Mouse (Mus musculus) stomach, embryonic 14.5 days (tissue): ENCODE measurements at regions not wholly inside any gene's neighbourhood (a gene's known extent, or its start where the extent isn't known, plus 50 kb on each side); places are given as distances from the start of the nearest gene placed in this dataset.

Experiments
- ATAC-seq: fragments of 200-750 bp; cut with Nextera tagmentation; 2 replicates; pipeline ENCODE4 v1.8.0; 2017; ENCODE audit warnings: low read depth, moderate TSS enrichment; ENCODE audit not compliant: insufficient number of reproducible peaks, insufficient read depth, low FRiP score
- H3K27ac ChIP-seq: fragments of 300-500 bp; sonication (generic); 2 replicates; pipeline ENCODE4 v1.5.1; 2014; ENCODE audit warnings: mild to moderate bottlenecking, low read length, moderate library complexity, mixed read lengths
- H3K27me3 ChIP-seq: fragments of 300-500 bp; sonication (generic); 2 replicates; pipeline ENCODE4 v1.6.1; 2014; ENCODE audit warnings: low read length, control low read depth, mixed read lengths; ENCODE audit not compliant: control insufficient read depth, insufficient read depth
- H3K36me3 ChIP-seq: fragments of 300-500 bp; sonication (generic); 2 replicates; pipeline ENCODE4 v1.6.1; 2014; ENCODE audit warnings: mild to moderate bottlenecking, control low read depth, low read length, moderate library complexity, mixed read lengths; ENCODE audit not compliant: control insufficient read depth, insufficient read depth
- H3K4me1 ChIP-seq: fragments of 300-500 bp; sonication (generic); 2 replicates; pipeline ENCODE4 v1.6.1; 2014; ENCODE audit warnings: low read length, control low read depth, mixed read lengths; ENCODE audit not compliant: control insufficient read depth, insufficient read depth
- H3K4me2 ChIP-seq: fragments of 300-500 bp; sonication (generic); replicated peaks from 2 replicates; pipeline ENCODE4 v1.6.1; 2014; ENCODE audit warnings: low read depth, low read length, control low read depth
- H3K4me3 ChIP-seq: fragments of 300-500 bp; sonication (generic); 2 replicates; pipeline ENCODE4 v1.5.1; 2014; ENCODE audit warnings: low read depth, low read length, control low read depth
- H3K9ac ChIP-seq: fragments of 300-500 bp; sonication (generic); replicated peaks from 2 replicates; pipeline ENCODE4 v1.6.1; 2014; ENCODE audit warnings: low read depth, mild to moderate bottlenecking, control low read depth, low read length, moderate library complexity, mixed read lengths
- H3K9me3 ChIP-seq: fragments of 300-500 bp; sonication (generic); 2 replicates; pipeline ENCODE4 v1.6.1; 2016; ENCODE audit warnings: low read depth, low read length, control low read depth; ENCODE audit not compliant: control insufficient read depth
- WGBS: fragments of 180-500 bp; shearing (Covaris S2); extraction: QIAGEN DNeasy Blood & Tissue Kit; methylation state at CpG from one replicate; pipeline ENCODE4 v1.1.7; 2014; 5-methylcytosine and 5-hydroxymethylcytosine counted together

DNA sequence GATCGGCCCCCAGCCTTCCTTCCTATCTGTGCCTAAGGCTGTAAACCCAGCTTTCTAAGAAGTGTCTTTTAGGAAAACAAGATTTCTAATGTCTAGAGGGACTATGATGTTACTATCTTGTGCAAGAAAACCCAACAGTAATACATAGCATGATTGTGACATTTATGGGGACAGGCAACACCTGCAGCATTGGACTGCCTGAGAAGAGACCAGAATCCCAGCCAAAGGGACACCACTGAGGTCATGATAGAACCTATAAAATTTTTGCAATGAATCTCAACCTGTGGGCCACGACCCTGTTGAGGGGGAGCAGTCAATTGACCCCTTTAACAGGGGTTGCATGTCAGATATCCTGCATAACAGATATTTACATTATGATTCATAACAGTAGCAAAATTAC lies 208.1 kb upstream of the Daam1 start:
- Histone ChIP-seq H3K27ac (no peak overlapping the region), H3K9me3 (no peaks in the 10 kb centered on the region), H3K4me3 (no peak overlapping the region), H3K4me2 (no peak overlapping the region), H3K9ac (no peak overlapping the region), H3K36me3 (no peaks in the 10 kb centered on the region), H3K27me3 (no peaks in the 10 kb centered on the region), H3K4me1 (peaks cover 29% of the 10 kb centered on the region)
- WGBS, result 82% methylated on average over 2 of the region's 2 CpGs
- ATAC-seq, result no peak

DNA sequence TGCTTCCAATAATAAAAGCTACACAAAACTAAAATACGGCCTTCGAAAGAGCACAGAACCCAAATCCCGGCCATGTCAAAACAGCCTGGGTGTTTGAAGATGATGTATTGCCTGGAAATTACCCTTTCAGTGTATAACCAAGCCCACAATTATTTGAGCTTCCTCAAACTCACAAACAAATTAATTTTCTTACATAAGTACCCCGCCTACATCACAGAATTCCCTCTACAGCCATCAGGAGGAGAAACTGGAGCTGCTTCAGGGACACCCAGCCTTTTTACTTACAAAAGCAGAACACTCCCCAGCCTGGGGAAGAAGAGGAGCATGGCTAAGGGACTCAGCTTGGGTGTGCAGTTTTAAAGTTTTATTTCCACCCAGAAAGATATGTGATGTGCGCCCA lies 207.6 kb upstream of the Daam1 start:
- H3K4me2 ChIP-seq, result no peak overlapping the region
- H3K4me1 ChIP-seq, result peaks cover 30% of the 10 kb centered on the region
- H3K36me3 ChIP-seq, result no peaks in the 10 kb centered on the region
- no peaks in the 10 kb centered on the region for H3K27me3 ChIP-seq
- H3K4me3 ChIP-seq, result no peak overlapping the region
- H3K27ac ChIP-seq, result peak overlapping the region; percentile 58; the same call in 1 of the 2 replicates
- no peak for ATAC-seq
- no peak overlapping the region for H3K9ac ChIP-seq
- WGBS, result 82% methylated on average over 5 of the region's 5 CpGs
- H3K9me3 ChIP-seq, result no peaks in the 10 kb centered on the region

DNA sequence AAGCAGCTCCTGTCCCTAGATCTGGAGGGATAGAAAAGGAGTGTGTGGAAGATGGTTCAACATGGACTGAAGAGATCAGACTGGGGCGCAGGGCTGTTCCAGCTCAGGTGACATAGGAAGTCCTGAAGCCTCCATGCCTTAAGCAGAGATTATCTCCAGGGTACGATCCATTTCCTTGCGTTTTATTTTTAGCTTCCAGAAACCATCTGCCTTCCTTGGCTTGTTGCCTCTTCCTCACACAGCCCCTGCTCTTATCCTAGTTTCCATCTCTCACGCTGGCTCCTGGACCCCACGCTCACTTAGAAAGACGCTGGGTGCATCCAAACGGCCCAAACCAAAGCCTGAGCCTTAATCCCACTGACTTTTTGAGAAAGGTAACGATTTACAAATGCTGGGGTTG lies 206.8 kb upstream of the Daam1 start:
- H3K4me1 ChIP-seq, result peaks cover 30% of the 10 kb centered on the region
- H3K36me3 ChIP-seq, result no peaks in the 10 kb centered on the region
- 39% methylated on average over 8 of the region's 8 CpGs for WGBS
- ATAC-seq, result no peak
- no peak overlapping the region for H3K4me2 ChIP-seq
- no peaks in the 10 kb centered on the region for H3K27me3 ChIP-seq
- H3K9ac ChIP-seq, result no peak overlapping the region
- no peaks in the 10 kb centered on the region for H3K9me3 ChIP-seq
- H3K27ac ChIP-seq, result peak overlapping the region; percentile 58; the same call in 1 of the 2 replicates
- no peak overlapping the region for H3K4me3 ChIP-seq

DNA sequence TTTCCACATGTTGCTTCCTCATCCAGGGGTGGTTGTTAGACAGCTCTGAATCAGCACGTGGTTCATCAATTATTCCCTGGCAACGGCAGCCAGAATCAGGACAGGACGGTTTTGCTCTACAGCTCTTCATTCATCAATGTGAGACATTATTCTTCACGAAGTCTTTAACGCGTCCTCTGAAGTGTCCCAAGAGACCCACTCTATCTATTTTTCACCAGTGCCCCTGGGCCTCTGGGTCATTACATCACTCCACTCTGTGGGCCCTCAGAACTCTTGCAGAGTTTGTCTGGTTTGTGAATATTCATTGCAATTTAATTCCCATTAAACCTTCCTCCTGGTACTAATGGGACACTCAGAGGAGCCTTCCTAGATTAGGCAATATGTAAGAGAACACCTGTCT lies 206.2 kb upstream of the Daam1 start:
- no peak overlapping the region for H3K4me2 ChIP-seq
- H3K36me3 ChIP-seq, result no peaks in the 10 kb centered on the region
- 36% methylated on average over 6 of the region's 6 CpGs for WGBS
- H3K27me3 ChIP-seq, result no peaks in the 10 kb centered on the region
- H3K9me3 ChIP-seq, result no peaks in the 10 kb centered on the region
- H3K4me1 ChIP-seq, result peaks cover 28% of the 10 kb centered on the region
- H3K27ac ChIP-seq, result no peak overlapping the region
- no peak overlapping the region for H3K9ac ChIP-seq
- no peak for ATAC-seq
- H3K4me3 ChIP-seq, result no peak overlapping the region

DNA sequence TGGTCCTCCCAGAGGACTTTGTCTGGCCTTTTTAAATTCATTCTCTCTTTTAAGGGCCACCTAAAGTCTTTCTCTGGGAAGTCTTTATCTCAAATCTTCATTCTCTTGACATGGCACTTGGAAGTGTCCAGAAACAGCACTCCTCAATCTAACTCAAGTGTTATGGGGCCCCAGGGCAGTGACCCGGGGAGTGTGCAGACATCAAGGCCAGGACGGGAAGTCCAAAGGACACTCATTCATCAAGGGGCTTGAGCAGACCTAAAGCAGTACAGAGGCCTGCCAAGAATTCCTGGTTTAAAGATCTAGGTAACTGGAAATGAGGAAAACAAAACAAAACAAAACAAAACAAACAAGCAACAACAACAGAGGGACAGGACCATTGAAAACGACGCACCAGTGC lies 205.8 kb upstream of the Daam1 start:
- Histone ChIP-seq H3K27me3 (no peaks in the 10 kb centered on the region), H3K4me3 (no peak overlapping the region), H3K4me1 (peaks cover 26% of the 10 kb centered on the region), H3K9me3 (no peaks in the 10 kb centered on the region), H3K27ac (no peak overlapping the region), H3K9ac (no peak overlapping the region), H3K36me3 (no peaks in the 10 kb centered on the region), H3K4me2 (no peak overlapping the region)
- ATAC-seq, result no peak
- WGBS, result 53% methylated on average over 4 of the region's 4 CpGs

DNA sequence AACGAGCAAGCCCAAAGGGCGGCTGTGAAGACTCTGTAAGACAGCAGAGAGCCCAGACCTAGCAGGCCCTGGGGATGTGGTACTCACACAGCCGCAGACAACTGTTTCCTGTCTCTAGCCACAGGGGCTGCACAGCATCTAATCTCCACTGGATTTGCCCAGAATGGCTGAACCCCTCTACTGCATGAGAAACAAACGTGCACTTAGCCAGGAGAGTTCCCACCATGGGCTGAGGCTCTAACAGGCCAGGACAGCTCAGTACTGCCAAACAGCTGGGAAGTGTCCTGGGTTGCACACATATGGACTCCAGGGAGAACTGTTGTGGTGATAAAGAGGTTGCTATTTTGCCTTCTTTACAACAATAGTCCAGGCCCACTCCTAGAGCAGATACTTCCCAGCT lies 204.1 kb upstream of the Daam1 start:
- no peak overlapping the region for H3K9ac ChIP-seq
- peak overlapping the region; percentile 91 for H3K27ac ChIP-seq
- ATAC-seq, result peak; percentile 89
- no peak overlapping the region for H3K4me3 ChIP-seq
- no peaks in the 10 kb centered on the region for H3K9me3 ChIP-seq
- no peaks in the 10 kb centered on the region for H3K36me3 ChIP-seq
- no peak overlapping the region for H3K4me2 ChIP-seq
- 35% methylated on average over 4 of the region's 4 CpGs for WGBS
- peaks cover 26% of the 10 kb centered on the region for H3K4me1 ChIP-seq
- H3K27me3 ChIP-seq, result no peaks in the 10 kb centered on the region

DNA sequence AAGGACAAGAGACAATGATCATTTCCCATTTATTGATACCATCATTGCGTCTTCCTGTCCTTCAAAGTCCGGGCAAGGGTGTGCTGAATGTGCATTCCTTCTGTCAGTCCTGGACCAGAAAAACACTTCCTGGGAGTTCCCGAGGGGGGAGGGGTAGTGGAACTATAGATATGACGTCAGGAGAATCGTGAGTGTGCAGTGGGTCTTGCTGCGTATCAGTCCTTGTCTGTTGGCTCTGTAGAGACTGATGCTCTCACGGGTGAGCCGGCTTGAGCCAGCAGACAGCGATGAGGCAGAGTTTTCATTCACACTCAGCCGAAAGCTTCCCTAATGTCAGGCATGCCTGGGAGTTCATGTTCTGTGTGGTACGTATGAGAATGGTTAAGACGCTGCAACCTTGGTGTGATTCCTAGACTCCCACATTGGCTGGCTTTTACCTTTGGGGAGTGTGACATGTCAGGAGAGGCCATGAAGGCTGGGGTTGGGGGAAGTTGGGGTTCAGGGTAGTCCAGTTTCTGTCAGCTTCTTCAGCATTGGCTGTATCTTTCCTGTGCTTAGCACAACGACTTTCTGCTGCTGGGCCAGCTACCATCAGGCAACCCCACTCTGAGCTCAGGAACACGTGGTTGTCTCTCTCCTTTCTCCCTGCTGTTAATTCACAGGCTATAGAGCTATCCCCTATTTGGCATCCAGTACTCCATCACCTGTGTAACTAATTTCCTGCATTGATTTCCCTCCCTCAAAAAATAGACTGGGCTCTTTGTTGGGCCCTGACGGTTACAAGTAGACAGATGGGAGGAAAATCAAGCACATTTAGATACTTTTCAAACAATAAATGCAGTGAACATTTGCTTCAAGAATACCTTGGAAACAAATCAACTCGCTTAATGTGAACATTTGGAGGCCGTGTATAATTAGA lies 203.2 kb upstream of the Daam1 start:
- H3K9ac ChIP-seq, result no peak overlapping the region

DNA sequence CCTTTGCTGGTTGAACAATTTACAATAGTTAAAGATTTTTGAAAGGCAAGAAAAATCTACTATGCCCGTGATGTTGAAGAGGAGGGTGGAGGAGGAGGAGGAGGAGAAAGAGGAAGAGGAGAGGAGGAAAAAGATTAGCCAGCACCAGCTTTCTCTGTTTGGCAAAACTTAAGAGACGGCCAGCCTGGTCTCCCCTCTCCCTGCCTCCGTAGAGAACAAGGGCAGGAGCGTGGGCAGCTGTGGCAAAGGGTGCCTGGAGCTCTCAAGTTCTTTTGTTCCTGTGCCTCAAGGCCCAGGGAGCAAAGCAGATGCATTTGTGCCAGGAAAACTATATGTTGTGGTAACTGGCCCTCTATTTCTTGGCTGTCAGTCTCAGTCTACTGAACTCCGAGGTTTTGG lies 202.5 kb upstream of the Daam1 start:
- Histone ChIP-seq H3K27me3 (no peaks in the 10 kb centered on the region), H3K4me1 (peaks cover 22% of the 10 kb centered on the region), H3K27ac (no peak overlapping the region), H3K9me3 (no peaks in the 10 kb centered on the region), H3K9ac (no peak overlapping the region), H3K4me3 (no peak overlapping the region), H3K36me3 (no peaks in the 10 kb centered on the region), H3K4me2 (no peak overlapping the region)
- 75% methylated on average over 5 of the region's 5 CpGs for WGBS
- no peak for ATAC-seq

More for the DNA sequence above, 203.2 kb upstream of the Daam1 start:
- Histone ChIP-seq H3K9me3 (no peaks in the 10 kb centered on the region), H3K4me3 (no peak overlapping the region), H3K27ac (peak overlapping the region; percentile 91), H3K36me3 (no peaks in the 10 kb centered on the region), H3K4me2 (no peak overlapping the region), H3K27me3 (no peaks in the 10 kb centered on the region), H3K4me1 (peaks cover 26% of the 10 kb centered on the region)
- WGBS, result 55% methylated on average over 17 of the region's 17 CpGs
- ATAC-seq, result no peak

DNA sequence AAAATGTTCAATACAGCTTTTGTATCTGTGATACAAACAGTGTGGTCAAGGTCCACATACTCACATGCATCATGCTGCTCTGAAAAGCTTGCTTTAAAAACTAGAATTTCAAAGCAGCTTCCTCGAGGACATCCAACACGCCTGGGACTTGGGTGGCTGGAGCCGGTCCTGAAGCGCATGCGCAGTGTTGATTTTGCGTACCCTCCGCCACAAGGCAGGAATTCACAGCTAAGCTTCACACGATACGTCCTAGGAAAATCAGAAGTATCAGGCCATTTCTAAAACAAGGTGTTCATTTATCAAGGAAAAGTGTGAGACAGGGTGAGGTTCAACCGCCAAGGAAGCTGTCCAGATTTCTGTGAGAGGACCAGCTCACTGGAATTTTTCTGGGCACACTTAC lies 202.1 kb upstream of the Daam1 start:
- Histone ChIP-seq H3K4me1 (peaks cover 18% of the 10 kb centered on the region), H3K4me2 (no peak overlapping the region), H3K27ac (no peak overlapping the region; the same call in 1 of the 2 replicates), H3K36me3 (no peaks in the 10 kb centered on the region), H3K27me3 (no peaks in the 10 kb centered on the region), H3K9me3 (no peaks in the 10 kb centered on the region), H3K9ac (no peak overlapping the region), H3K4me3 (no peak overlapping the region)
- WGBS, result 78% methylated on average over 10 of the region's 10 CpGs
- ATAC-seq, result no peak
